Mouse (Mus musculus) T-cell, adult 66 days (primary cell): ENCODE results near the gene Utp11. TPM values are rescaled to one million over a fixed set of nuclear protein-coding genes. Genes with fewer than 3 reads are reported as not detected.

Source experiments
- total RNA-seq, 2 experiments: library from RNA; stranded (reverse); gene quantifications; 3 replicates in 1 of 2; 4 replicates in 1 of 2; pipeline ENCODE4 v1.2.4; 2023

Gene Utp11
- total RNA-seq, result 10 to 100 TPM; 23.7 to 24.7 TPM

GRCm38 (mm10) chr4:124693135-124693894, at the start of gene Utp11:
Utp11 (minus strand) TSS chr4:124693600.

GRCm38 (mm10) chr4:124741376-124742343, 48.3 kb upstream of the Utp11 start, which contains the start of gene Inpp5b:
Inpp5b (plus strand) TSS chr4:124741850.

GRCm38 (mm10) chr4:124714545-124715481, 21.4 kb upstream of the Utp11 start, which contains the start of gene Sf3a3:
Sf3a3 (plus strand) TSS chr4:124714776.

GRCm38 (mm10) chr4:124700248-124700971, 7.0 kb upstream of the Utp11 start, which contains the start of gene Fhl3:
Fhl3 (plus strand) TSS chr4:124700701.

GRCm38 (mm10) chr4:124656518-124656853, 36.9 kb downstream of the Utp11 start, which contains the start of gene Pou3f1:
Pou3f1 (plus strand) TSS chr4:124656807.

Other genes with a start within 250 kb of the Utp11 start
- not detected for gene 3100002H09Rik, start 82.8 kb downstream of the Utp11 start, total RNA-seq
- not detected for gene Pou3f1, start 36.8 kb downstream of the Utp11 start, total RNA-seq
- 10 to 100 TPM; 21.2 to 22.7 TPM for gene Fhl3, start 7.1 kb upstream of the Utp11 start, total RNA-seq
- gene Sf3a3, start 21.2 kb upstream of the Utp11 start, total RNA-seq, result 10 to 100 TPM; 60.4 to 68.1 TPM
- gene Inpp5b, start 48.2 kb upstream of the Utp11 start, total RNA-seq, result 100 to 1,000 TPM in 1 of 2 experiments, 10 to 100 TPM in 1; 80.5 to 104 TPM
- gene Mtf1, start 108.5 kb upstream of the Utp11 start, total RNA-seq, result 10 to 100 TPM; 33.5 to 40.3 TPM
- gene Yrdc, start 157.1 kb upstream of the Utp11 start, total RNA-seq, result 100 to 1,000 TPM; 111 to 120 TPM
- 10 to 100 TPM; 21.6 to 26.9 TPM for gene 1110065P20Rik, start 157.6 kb upstream of the Utp11 start, total RNA-seq
- gene Maneal, start 168.6 kb upstream of the Utp11 start, total RNA-seq, result 1 to 10 TPM; 4.8 to 5.1 TPM
- gene Epha10, start 187.3 kb upstream of the Utp11 start, total RNA-seq, result not detected
- gene 9930104L06Rik, start 243.4 kb upstream of the Utp11 start, total RNA-seq, result 10 to 100 TPM; 21.1 to 21.9 TPM
- gene Cdca8, start 245.7 kb upstream of the Utp11 start, total RNA-seq, result 1 to 10 TPM; 4.2 to 9.0 TPM